Mouse (Mus musculus): ENCODE results near the gene Prdm1. TPM values are rescaled to one million over a fixed set of nuclear protein-coding genes. Genes with fewer than 3 reads are reported as not detected.

The Prdm1 gene
- total and polyA plus RNA-seq, 3 experiments, result 4.7 to 13.6 (median 8.0) TPM

- TF ChIP-seq IRF4 (IDR thresholded peaks at IDR 0.05; ENCODE audit: low read depth, low read length) (peak; percentile 56; the same call in 1 of the 2 replicates), JUN (IDR thresholded peaks at IDR 0.05; ENCODE audit: insufficient read depth, low read depth, low read length) (no peak), JUND (conservative IDR thresholded peaks at IDR 0.05; ENCODE audit: low read depth, low read length) (no peak), USF1 (IDR thresholded peaks at IDR 0.05; ENCODE audit: low read depth, low read length) (peak; percentile 95), KAT2A (IDR thresholded peaks at IDR 0.05; ENCODE audit: insufficient replicate concordance, low read length) (no peak), MAFK (IDR thresholded peaks at IDR 0.05; ENCODE audit: insufficient replicate concordance, low read length) (no peak), NELFE (IDR thresholded peaks at IDR 0.05; ENCODE audit: low read depth, low read length) (peak; percentile 77), MYC (IDR thresholded peaks at IDR 0.05; ENCODE audit: low read depth, low read length) (0 out of 2 replicates have a peak, but pooled peaks have one; percentile 1), MAX (IDR thresholded peaks at IDR 0.05; ENCODE audit: low read length) (peak; percentile 94), PAX5 (IDR thresholded peaks at IDR 0.05; ENCODE audit: low read length) (no peak), UBTF (IDR thresholded peaks at IDR 0.05; ENCODE audit: low read depth, low read length) (no peak), CHD1 (IDR thresholded peaks at IDR 0.05; ENCODE audit: low read depth, low read length) (no peak; the same call in 1 of the 2 replicates), ZC3H11A (IDR thresholded peaks at IDR 0.05; ENCODE audit: low read depth, low read length) (no peak), ZNF384 (IDR thresholded peaks at IDR 0.05; ENCODE audit: low read depth, low read length) (no peak), GABPA (IDR thresholded peaks at IDR 0.05; ENCODE audit: insufficient replicate concordance, low read depth, low read length) (no peak), ELF1 (IDR thresholded peaks at IDR 0.05; ENCODE audit: low read depth, low read length) (peak; percentile 49; the same call in 1 of the 2 replicates), MXI1 (IDR thresholded peaks at IDR 0.05; ENCODE audit: low read depth, low read length) (peak; percentile 23; the same call in 1 of the 2 replicates), TBP (conservative IDR thresholded peaks at IDR 0.05; ENCODE audit: low read depth, low read length) (0 out of 2 replicates have a peak, but pooled peaks have one; percentile 19), MAZ (IDR thresholded peaks at IDR 0.05; ENCODE audit: low read depth, low read length) (peak; percentile 47; the same call in 1 of the 2 replicates), EP300 (IDR thresholded peaks at IDR 0.05; ENCODE audit: low read length) (no peak), ZKSCAN1 (IDR thresholded peaks at IDR 0.05; ENCODE audit: borderline replicate concordance, low read depth, low read length) (no peak), MEF2A (IDR thresholded peaks at IDR 0.05; ENCODE audit: borderline replicate concordance, low read depth, low read length) (no peak), POLR2AphosphoS2 (IDR thresholded peaks at IDR 0.05; ENCODE audit: low read depth, low read length) (no peak)
Observed at GRCm38 (mm10) chr10:44529218-44530066, 1.1 kb upstream of the Prdm1 start (continued).

GRCm38 (mm10) chr10:44527651-44528050 lies 650 bp downstream of the Prdm1 start:
- Histone ChIP-seq H3K4me2 (ENCODE audit: insufficient read depth, low read depth, poor library complexity, severe bottlenecking) (no peak overlapping the region), H3K4me3 (replicated peaks in 1 of 3; ENCODE audit: low read depth in 2 of 3, low read length in 2 of 3, poor library complexity in 1 of 3) (no peak overlapping the region), H3K27ac (ENCODE audit: insufficient read depth, low read depth) (no peak overlapping the region), H3K79me2 (replicated peaks; ENCODE audit: control insufficient read depth, extremely low read depth, insufficient read depth, poor library complexity, severe bottlenecking) (no peaks in the 10 kb centered on the region), H3K27me3 (replicated peaks) (no peaks in the 10 kb centered on the region), H3K9me3 (replicated peaks; ENCODE audit: low read length) (no peaks in the 10 kb centered on the region), H3K36me3 (replicated peaks in 1 of 2; ENCODE audit: control insufficient read depth in 1 of 2, insufficient read depth in 1 of 2, low read length in 1 of 2) (no peaks in the 10 kb centered on the region), H3K9ac (ENCODE audit: insufficient read depth, low read depth) (no peak overlapping the region), H3K4me1 (ENCODE audit: control insufficient read depth in 1 of 2, insufficient read depth in 2 of 2) (peaks cover 0 to 23% of the 10 kb centered on the region in 2 experiments; a peak in 2 of 4 replicates)
- no peak for TF ChIP-seq KAT2A (IDR thresholded peaks at IDR 0.05; ENCODE audit: insufficient replicate concordance, low read length)
- no peak for TF ChIP-seq GABPA (IDR thresholded peaks at IDR 0.05; ENCODE audit: insufficient replicate concordance, low read depth, low read length)
- TF ChIP-seq JUN (IDR thresholded peaks at IDR 0.05; ENCODE audit: insufficient read depth, low read depth, low read length), result no peak
- TF ChIP-seq MEF2A (IDR thresholded peaks at IDR 0.05; ENCODE audit: borderline replicate concordance, low read depth, low read length), result no peak
- no peak for TF ChIP-seq BHLHE40 (IDR thresholded peaks at IDR 0.05; ENCODE audit: low read depth, low read length)
- no peak for TF ChIP-seq MAZ (IDR thresholded peaks at IDR 0.05; ENCODE audit: low read depth, low read length)
- no peak for TF ChIP-seq JUND (conservative IDR thresholded peaks at IDR 0.05; ENCODE audit: low read depth, low read length)
- TF ChIP-seq MYC (IDR thresholded peaks at IDR 0.05; ENCODE audit: low read depth, low read length), result no peak
- no peak for TF ChIP-seq USF2 (conservative IDR thresholded peaks at IDR 0.05; ENCODE audit: low read depth, low read length)
- DNase-seq (ENCODE audit: extremely low read depth), result no peak
- in situ Hi-C loops (cut with MboI; ENCODE audit: low pct_ligation_motif_present, low pct_unique_long_range_greater_than_20kb, low sequenced_read_pairs) (no loop called here), dilution Hi-C loops (cut with MboI; ENCODE audit: extremely low pct_ligation_motif_present, extremely low pct_unique_long_range_greater_than_20kb, low sequenced_read_pairs) (no loop called here)
